Mouse (Mus musculus) CH12F3 (cell line): ENCODE measurements around the gene Aspg.

Experiments used
- in situ Hi-C: fragments of 300-500 bp; cut with MboI; formaldehyde crosslinking; loops from 2 replicates; pipeline ENCODE4 v1.14.3; 2020; ENCODE audit warnings: low sequenced_read_pairs

Aspg gene

DNA sequence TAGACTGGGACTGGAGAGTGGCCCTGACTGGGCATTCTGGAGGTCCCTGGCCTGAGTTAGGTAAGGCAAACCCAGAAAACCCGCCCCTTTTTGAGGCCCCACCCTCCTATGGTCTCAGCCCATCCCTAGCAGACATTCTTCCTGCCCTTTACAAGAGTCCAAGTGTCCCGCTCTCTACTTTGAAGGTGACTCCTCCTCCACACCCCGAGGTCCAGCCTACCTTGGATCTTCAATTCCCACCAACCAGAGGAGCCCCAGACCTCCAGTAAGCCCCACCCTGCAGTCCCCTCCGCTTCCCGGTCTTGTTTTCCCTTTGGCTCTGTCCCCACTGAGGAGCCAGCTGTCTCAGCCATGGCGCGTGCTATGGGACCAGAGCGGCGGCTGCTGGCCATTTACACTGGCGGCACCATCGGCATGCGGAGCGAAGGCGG, at the start of gene Aspg:
Gene Aspg, plus strand, starts transcription at position 139 of the 431 bp plus-strand sequence.
- in situ Hi-C loops: no loop called here

DNA sequence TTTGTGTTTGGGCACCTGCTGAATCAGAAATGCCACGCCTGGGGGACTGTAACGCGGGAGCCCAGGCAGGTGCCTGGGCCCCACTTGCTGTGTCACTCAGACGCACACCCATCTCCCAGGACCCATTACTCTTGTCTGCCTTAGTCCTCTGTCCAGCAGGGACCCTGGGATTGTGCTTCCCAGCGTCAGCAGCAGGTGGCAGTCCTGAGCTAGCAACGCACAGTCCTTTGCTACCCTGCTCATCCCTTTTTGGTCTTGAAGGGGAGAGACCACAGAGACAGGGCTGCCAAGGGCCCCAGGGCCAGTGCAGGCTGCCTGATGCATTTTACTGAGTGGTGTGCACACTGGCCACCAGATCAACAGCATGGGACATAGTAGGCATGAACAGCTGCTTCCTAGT, 28.8 kb upstream of the Aspg start:
- in situ Hi-C loops: no loop called here

DNA sequence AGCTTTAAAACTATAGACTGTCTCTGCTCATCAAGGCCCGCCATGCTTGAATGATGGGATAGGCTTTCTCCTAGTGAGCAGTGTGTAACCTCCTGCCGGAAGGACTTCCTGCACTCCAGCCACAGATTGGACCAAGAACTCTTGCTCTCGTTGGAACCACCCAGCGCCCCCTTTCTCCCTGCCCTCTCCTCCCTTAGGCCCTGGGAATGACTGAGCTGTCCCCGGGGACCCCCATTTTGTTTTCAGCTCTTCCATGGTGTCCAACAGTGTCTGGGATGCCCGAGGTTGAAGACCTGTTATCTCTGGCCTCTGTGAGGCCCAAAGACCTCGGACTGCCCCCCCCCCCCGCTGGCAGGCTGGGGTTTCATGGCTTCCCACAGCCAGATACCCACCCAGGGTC, 26.6 kb upstream of the Aspg start:
- in situ Hi-C loops: no loop called here

DNA sequence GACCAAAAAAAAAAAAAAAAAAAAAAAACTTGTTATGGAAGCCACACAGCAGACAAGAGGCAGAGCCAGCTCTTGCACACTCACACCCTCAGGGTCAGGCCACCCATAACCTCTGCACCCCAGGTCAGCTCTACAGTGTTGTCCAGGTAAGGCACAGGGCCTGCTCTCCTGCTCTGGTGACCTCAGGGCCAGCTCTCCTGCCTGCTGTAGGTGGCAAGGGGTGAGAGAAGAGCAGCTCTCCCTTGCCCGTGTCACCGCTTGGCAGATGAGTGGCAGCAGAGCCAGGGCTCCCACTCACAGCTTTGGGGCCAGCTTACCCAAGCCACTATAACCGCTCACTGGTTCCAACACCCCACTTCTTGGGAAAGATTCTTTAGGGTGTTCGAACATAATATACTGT, 25.6 kb upstream of the Aspg start:
- in situ Hi-C loops: no loop called here

GRCm38 (mm10) chr12:112082241-112082640, 24.2 kb upstream of the Aspg start:
- in situ Hi-C loops: no loop called here

GRCm38 (mm10) chr12:112086250-112086649, 20.2 kb upstream of the Aspg start:
- in situ Hi-C loops: no loop called here

GRCm38 (mm10) chr12:112086726-112087125, 19.8 kb upstream of the Aspg start:
- in situ Hi-C loops: no loop called here

- in situ Hi-C loops: no loop called here
Observed at GRCm38 (mm10) chr12:112088609-112089324, 17.7 kb upstream of the Aspg start.

DNA sequence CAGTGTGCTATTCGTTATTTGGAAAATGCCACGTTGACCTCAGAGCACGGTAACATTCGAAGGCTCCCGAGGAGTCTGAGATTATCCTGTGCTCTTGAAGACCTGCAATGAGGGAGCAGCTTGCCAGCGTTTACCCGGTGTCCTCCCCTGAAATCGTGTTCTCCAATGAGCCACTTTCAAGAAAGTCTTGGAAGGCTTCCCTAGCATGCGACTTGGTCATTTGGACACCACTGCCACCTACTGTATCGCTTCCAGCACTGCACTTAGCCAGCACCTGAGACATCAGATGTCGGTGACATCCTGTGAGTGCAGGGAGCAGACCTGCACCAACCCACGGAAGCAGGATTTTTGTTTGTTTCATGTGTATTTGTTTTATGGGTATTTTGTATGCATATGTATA, 15.4 kb upstream of the Aspg start:
- in situ Hi-C loops: no loop called here

DNA sequence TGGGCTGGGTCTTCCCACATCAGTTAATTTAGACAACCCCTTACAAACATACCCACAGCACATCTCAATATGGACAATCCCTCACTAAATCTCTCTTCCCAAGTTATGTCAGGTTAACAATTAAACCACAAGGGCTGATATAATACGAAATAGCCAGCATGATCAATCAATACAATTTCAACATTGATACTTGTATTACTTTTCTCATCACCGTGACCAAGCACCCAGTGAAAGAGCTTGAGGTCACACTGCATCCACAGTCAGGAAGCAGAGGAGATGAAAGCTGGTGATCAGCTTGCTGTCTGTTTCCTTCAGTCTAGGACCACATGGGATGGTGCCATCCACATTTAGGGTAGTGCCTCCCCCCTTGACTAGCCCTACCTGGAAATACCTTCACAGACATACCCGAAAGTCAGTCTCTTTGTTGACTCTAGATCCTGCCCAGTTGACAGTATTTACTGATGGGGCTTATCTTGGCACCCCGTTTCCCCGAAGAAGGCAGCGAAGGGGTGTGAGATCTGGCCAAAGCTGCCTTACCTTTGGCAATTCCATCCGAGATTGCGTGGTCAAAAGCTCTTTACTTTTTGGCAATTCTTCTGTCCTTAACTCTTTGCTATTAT, 12.1 kb upstream of the Aspg start:
- in situ Hi-C loops: no loop called here

- in situ Hi-C loops: no loop called here
Observed at GRCm38 (mm10) chr12:112096051-112096732, 10.3 kb upstream of the Aspg start.

DNA sequence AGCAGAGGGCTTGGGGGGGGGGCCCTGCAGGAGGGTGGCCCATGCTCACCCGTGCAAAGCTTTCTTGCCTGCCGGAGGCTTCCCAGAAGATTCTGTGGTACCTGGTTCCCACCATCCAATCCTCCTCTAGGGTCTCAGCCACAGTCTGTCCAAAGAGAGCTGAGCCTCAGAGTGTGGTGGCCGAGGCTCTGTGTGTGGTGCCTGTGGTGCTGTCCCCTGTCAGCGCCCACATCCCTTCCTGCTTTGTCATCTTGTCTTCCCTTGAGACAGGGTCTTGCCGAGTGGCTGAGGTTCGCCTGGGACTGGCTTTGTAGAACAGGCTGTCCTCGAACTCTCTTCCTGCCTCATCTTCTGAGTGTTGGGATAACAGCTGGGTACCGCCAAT, 9.8 kb upstream of the Aspg start:
- in situ Hi-C loops: no loop called here

DNA sequence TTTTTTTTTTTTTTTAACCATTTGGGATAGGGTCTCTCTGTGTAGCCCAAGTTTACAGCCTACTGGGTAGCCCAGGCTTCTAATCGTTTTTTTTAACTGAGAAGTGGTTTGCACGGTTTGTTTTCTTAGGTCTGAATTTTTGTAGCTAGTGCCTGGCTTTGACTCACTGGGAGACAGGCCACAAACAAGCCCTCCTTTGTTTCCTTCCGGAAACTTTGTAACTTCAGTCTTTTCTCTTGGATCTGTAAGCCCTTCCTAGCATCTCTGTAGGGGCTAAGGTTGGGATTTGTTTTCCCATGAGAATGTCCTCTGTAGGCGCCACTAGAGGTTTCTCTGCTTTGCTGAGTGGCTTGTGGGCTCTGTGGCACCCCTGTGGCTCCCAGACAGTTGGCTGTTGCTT, 6.4 kb upstream of the Aspg start:
- in situ Hi-C loops: no loop called here

DNA sequence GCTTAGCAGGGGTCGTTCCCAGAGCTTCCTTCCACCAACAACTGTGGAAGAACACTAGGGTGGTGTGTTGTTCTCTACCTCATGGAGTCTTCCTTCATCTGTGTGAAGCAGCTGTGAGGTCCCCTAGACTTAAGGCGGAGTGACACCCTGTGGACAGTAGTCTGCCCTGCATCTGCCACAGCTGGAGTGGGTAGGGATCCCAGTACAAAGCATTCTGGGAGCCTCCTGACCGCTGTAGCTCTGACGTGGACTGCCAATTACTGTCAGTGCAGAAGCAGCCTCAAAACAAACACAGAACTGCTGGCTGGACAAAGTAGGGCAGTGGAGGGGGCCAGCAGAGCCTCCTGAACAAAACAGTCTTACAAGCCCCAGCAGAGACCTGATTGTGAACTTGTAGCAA, 5.4 kb upstream of the Aspg start:
- in situ Hi-C loops: no loop called here

DNA sequence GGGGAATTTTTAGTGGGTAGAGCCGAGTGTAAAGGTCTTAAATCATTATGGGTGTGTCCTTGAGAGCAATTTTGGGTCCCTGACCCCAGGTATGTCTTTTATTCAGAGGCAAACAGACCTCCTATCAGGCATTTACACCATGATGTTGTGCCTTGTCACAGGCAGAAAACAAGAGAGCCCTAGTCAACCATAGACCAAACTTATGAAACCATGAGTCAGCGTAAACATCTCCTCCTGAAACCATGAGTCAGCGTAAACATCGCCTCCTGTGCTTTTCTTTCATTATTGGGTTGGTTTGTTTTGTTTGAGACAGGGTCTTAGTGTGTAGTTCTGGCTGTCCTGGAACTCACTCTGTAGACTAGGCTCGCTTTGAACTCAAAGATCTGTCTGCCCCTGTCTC, 3.3 kb upstream of the Aspg start:
- in situ Hi-C loops: no loop called here

GRCm38 (mm10) chr12:112104890-112105289, 1.6 kb upstream of the Aspg start:
- in situ Hi-C loops: no loop called here

GRCm38 (mm10) chr12:112107685-112108084, 1.2 kb downstream of the Aspg start:
- in situ Hi-C loops: no loop called here

GRCm38 (mm10) chr12:112108696-112109445, 2.4 kb downstream of the Aspg start:
- in situ Hi-C loops: no loop called here

GRCm38 (mm10) chr12:112109701-112110100, 3.2 kb downstream of the Aspg start:
- in situ Hi-C loops: no loop called here

- in situ Hi-C loops: no loop called here
Observed at GRCm38 (mm10) chr12:112111323-112111722, 4.8 kb downstream of the Aspg start.

DNA sequence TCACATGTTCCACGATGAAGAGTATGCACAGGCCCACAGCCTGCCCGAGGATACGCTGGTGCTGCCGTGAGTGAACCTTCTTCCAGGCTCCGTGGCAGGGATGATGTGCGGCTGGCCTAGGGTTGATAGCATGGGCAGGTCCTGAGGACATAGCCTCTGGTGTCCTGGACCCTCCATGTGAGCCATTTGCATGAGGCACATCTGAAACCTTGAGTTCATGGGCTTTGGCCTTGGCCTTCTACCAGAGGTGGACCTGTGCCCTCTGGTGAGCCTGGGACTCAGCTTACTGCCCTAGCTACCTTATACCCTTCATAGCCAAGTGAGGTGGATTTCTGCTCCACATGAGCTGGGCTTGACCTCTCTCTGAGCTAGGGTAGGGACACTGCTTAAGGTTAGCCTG, 5.8 kb downstream of the Aspg start:
- in situ Hi-C loops: no loop called here
